Mouse (Mus musculus): Measurements from ENCODE around the gene Egfl8. TPM values are rescaled to one million over a fixed set of nuclear protein-coding genes. Genes with fewer than 3 reads are reported as not detected.

The Egfl8 gene
- polyA plus RNA-seq, 1 experiment from 2014 or later: 11.2 TPM

DNA sequence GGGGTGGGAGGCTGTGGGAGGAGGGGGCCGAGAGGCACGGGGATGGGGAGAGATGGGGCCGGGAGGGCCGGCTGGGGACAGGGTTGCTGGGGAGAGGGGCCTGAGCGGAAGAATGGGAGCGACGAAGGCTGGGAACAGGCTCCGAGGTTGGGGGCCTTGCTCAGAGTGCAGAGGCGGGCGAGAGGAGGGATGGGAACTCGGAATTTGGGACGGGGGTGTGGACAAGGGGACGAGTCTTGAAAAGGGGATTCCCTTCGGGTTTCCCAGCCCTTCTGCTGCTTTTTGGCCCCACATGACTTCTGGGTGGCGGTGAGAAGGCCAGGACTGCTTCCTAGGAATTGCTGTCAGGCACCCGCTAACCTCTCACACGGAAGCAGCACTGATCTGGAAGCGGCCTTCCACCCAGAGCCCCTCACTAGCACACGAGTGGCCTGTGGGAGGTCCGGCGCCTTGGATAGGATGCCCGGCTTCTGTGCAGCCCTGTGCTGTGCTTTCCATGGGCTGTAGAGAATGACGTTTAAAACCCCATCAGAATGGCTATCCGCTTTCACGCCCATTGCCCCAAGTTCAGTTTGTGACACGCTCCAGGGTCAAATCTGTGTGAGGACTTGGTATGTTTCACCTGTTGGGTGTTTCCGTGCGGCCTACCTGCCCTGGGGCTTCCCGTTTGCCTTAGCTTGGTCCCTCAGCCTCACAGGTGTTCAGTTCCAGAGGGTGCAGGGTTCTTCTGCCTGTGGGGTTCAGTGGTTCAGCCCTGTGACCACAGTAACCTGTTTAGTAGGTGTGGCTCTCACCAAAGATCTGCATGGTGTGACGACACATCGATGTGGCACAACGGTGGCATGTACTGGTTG lies 9.4 kb downstream of the Egfl8 start:
- Histone ChIP-seq H3K4me3 (replicated peaks) (peak overlapping the region; percentile 79), H3K4me2 (replicated peaks) (peak overlapping the region; percentile 76), H3K27me3 (no peaks in the 10 kb centered on the region), H3K27ac (replicated peaks) (peak overlapping the region; percentile 86), H3K36me3 (peaks cover 19% of the 10 kb centered on the region), H3K9ac (peak overlapping the region; percentile 85), H3K9me3 (replicated peaks) (no peaks in the 10 kb centered on the region), H3K4me1 (peaks cover 44% of the 10 kb centered on the region)
- WGBS: 12% methylated on average over 32 of the region's 32 CpGs
- no peak for ATAC-seq (ENCODE audit: insufficient number of reproducible peaks, low FRiP score, low TSS enrichment, low read depth)

DNA sequence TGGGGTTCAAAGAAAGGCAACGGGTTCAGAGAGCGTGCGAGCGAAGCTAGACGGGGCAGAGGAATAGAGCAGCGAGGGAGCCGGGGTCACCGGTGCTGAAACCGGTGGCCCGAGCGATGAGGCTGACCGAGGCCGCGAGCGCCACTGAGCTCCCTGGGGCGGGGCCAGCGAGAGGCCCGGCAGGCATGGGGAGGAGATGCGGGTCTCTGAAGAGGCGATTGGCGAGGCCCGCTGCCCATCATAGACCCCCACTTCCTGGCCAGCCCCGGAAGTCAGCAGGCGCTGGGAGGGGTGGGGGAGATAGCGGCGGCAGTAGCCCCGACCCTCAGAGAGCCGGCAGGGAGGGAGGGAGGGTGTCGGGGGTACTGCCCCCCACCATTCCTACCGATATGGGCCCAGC lies 10.2 kb downstream of the Egfl8 start:
- Histone ChIP-seq H3K36me3 (peaks cover 17% of the 10 kb centered on the region), H3K4me1 (peaks cover 44% of the 10 kb centered on the region), H3K27ac (replicated peaks) (peak overlapping the region; percentile 86), H3K9me3 (replicated peaks) (no peaks in the 10 kb centered on the region), H3K9ac (peak overlapping the region; percentile 85), H3K4me3 (replicated peaks) (peak overlapping the region; percentile 79), H3K27me3 (no peaks in the 10 kb centered on the region), H3K4me2 (replicated peaks) (peak overlapping the region; percentile 76)
- peak; percentile 52 for ATAC-seq (ENCODE audit: insufficient number of reproducible peaks, low FRiP score, low TSS enrichment, low read depth)
- WGBS: under 1% methylated on average over 30 of the region's 30 CpGs

DNA sequence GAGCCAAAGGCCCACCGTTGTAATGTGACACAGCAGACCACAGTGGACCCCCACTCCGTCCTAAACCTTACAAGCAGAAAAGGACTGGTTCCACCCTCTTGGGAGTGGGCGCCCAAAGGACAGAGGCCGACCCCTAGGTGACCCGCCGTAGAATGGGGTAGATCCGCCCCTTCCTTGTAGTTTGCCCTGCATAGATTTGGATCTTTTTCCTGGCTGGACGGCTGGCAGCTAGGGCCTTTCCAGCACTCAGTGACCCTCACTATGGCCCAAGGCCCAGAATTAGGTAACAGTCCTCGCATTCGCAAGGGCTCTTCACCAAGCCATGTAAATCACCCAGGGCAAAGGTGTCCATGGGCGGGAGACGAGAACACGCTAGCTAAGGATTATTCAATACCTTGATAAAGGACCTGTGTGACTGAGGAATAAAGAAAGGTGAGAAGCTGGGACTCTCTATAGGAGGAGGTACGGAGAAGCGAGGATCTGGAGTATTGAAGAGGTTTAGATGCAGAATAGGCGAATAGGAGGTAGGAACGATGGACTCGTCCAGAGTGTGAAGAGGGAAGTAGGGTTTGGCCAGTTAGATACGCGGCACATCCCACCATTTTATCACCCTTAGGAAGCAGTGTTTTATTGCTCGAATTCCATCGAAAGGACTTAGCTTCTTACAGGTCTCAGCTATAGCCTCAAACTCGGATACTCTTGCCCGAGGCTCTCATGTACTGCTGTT lies 11.1 kb downstream of the Egfl8 start:
- Histone ChIP-seq H3K4me1 (peaks cover 44% of the 10 kb centered on the region), H3K9ac (peak overlapping the region; percentile 85), H3K4me2 (replicated peaks) (peak overlapping the region; percentile 76), H3K36me3 (peaks cover 20% of the 10 kb centered on the region), H3K4me3 (replicated peaks) (peak overlapping the region; percentile 79), H3K27ac (replicated peaks) (peak overlapping the region; percentile 84), H3K9me3 (replicated peaks) (no peaks in the 10 kb centered on the region), H3K27me3 (no peaks in the 10 kb centered on the region)
- ATAC-seq (ENCODE audit: insufficient number of reproducible peaks, low FRiP score, low TSS enrichment, low read depth): no peak
- WGBS: 18% methylated on average over 24 of the region's 24 CpGs

DNA sequence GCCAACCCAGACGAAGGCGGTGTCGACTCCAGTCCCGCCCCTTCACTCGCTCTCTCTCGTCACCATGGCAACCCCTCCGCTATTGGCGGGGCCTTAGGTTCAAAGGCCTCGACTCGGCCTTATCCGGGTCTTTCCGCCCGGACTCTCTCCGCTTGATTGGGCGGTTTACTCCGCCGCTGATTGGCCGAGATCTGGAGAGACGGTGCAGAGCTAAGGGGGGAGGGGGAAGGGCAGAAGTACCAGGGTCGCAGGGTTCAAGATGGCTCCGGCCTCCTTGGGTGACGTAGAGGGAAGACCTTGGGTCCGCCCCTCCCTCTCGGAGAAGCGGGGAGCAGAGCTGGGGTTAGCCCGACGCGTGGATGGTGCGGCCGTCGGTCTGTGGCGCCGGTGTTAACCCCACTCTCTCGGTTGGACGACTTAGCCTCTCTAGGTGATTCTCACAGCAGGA lies 11.7 kb downstream of the Egfl8 start, which contains the start of gene Agpat1:
Gene Agpat1 (plus strand): TSS at position 202 of the 448 bp plus-strand sequence.
- Histone ChIP-seq H3K9me3 (replicated peaks) (no peaks in the 10 kb centered on the region), H3K36me3 (peaks cover 20% of the 10 kb centered on the region), H3K27ac (replicated peaks) (peak within 1 kb of the TSS; percentile 88), H3K4me1 (peaks cover 47% of the 10 kb centered on the region), H3K4me3 (replicated peaks) (peak within 1 kb of the TSS; percentile 79), H3K27me3 (no peaks in the 10 kb centered on the region), H3K9ac (peak within 1 kb of the TSS; percentile 85), H3K4me2 (replicated peaks) (peak within 1 kb of the TSS; percentile 86)
- WGBS: under 1% methylated on average over 35 of the region's 35 CpGs
- peak; percentile 90 for ATAC-seq (ENCODE audit: insufficient number of reproducible peaks, low FRiP score, low TSS enrichment, low read depth)

DNA sequence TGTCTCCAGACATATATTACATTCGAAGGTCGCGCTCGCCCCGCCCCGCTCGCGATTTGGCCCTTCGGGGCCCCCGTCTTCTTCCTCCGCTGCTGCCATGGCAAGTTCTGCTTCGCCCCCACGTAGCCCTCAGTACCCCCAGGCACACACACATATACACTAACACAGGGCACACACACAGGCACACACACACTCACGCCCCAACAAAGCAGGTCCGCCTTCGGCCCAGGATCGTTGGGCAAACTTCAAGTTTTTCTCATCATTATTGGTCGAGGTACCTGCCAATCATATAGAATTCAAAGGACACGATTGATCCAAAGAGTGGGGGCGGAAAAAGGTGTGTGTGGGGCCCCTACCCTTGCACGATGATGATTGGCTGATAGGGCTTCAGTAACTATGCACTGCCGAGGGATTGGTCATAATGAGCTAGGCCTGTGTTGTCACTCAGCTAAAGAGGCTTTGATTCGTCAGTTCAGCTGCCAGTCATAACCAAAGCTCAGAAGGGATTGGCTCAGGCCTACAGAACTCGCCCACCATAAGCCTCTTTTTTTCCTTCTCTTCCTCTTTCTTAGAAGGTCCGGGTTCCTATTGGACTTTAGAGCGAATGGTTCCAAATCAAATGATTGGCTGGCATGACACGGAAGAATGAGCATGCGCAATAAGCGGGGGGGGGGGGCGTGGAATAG lies 12.3 kb downstream of the Egfl8 start, which contains the start of gene Rnf5:
Gene Rnf5 (minus strand): TSS at position 316 of the 686 bp plus-strand sequence.
- peak; percentile 96 for ATAC-seq (ENCODE audit: insufficient number of reproducible peaks, low FRiP score, low TSS enrichment, low read depth)
- H3K4me3 ChIP-seq (replicated peaks): peak within 1 kb of the TSS; percentile 79
- H3K36me3 ChIP-seq: peaks cover 20% of the 10 kb centered on the region
- 0% methylated on average over 30 of the region's 30 CpGs for WGBS
- H3K4me2 ChIP-seq (replicated peaks): peak within 1 kb of the TSS; percentile 86
- no peaks in the 10 kb centered on the region for H3K9me3 ChIP-seq (replicated peaks)
- H3K27ac ChIP-seq (replicated peaks): peak within 1 kb of the TSS; percentile 88
- peak within 1 kb of the TSS; percentile 66 for H3K9ac ChIP-seq
- H3K4me1 ChIP-seq: peaks cover 48% of the 10 kb centered on the region
- no peaks in the 10 kb centered on the region for H3K27me3 ChIP-seq

- Histone ChIP-seq H3K4me3 (replicated peaks) (no peak overlapping the region; the same call in 1 of the 2 replicates), H3K9me3 (replicated peaks) (no peaks in the 10 kb centered on the region), H3K36me3 (peaks cover 20% of the 10 kb centered on the region), H3K27me3 (no peaks in the 10 kb centered on the region), H3K9ac (peak overlapping the region; percentile 6; the same call in 1 of the 2 replicates), H3K27ac (replicated peaks) (no peak overlapping the region), H3K4me1 (peaks cover 48% of the 10 kb centered on the region), H3K4me2 (replicated peaks) (peak overlapping the region; percentile 86; the same call in 1 of the 2 replicates)
- 84% methylated on average over 12 of the region's 12 CpGs for WGBS
- ATAC-seq (ENCODE audit: insufficient number of reproducible peaks, low FRiP score, low TSS enrichment, low read depth): no peak
Measured at GRCm38 (mm10) chr17:34601796-34602195, 14.0 kb downstream of the Egfl8 start.

DNA sequence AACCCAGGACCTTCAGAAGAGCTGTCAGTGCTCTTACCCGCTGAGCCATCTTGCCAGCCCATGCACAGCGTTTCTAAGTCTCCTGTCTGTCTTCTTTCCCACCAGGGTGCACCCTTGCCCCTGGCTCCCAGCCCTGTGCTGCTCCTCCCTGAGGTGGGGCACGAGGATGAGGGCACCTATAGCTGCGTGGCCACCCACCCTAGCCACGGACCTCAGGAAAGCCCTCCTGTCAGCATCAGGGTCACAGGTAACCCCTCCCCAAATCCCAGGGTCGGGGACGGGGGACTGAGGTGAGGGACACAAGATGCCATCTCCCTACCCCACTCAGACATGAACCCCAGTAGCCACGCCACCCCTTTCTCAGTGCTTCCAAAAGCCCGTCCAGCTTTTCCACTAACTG lies 15.9 kb downstream of the Egfl8 start:
- Histone ChIP-seq H3K27me3 (no peaks in the 10 kb centered on the region), H3K27ac (replicated peaks) (no peak overlapping the region), H3K4me3 (replicated peaks) (no peak overlapping the region), H3K36me3 (peaks cover 34% of the 10 kb centered on the region), H3K9ac (no peak overlapping the region), H3K4me2 (replicated peaks) (no peak overlapping the region), H3K9me3 (replicated peaks) (no peaks in the 10 kb centered on the region), H3K4me1 (peaks cover 52% of the 10 kb centered on the region)
- ATAC-seq (ENCODE audit: insufficient number of reproducible peaks, low FRiP score, low TSS enrichment, low read depth): no peak
- 78% methylated on average over 9 of the region's 9 CpGs for WGBS

GRCm38 (mm10) chr17:34597566-34598095 lies 18.1 kb downstream of the Egfl8 start, which contains the start of gene Ager:
TSS of gene Ager (plus strand) at chr17:34597862.
- Histone ChIP-seq H3K4me3 (replicated peaks) (no peak within 1 kb of the TSS), H3K4me2 (replicated peaks) (no peak within 1 kb of the TSS), H3K27me3 (no peaks in the 10 kb centered on the region), H3K4me1 (peaks cover 62% of the 10 kb centered on the region), H3K9me3 (replicated peaks) (no peaks in the 10 kb centered on the region), H3K36me3 (peaks cover 40% of the 10 kb centered on the region), H3K27ac (replicated peaks) (0 out of 2 replicates have a peak within 1 kb of the TSS, but pooled peaks have one; percentile 17), H3K9ac (no peak within 1 kb of the TSS)
- 14% methylated on average over 6 of the region's 6 CpGs for WGBS
- ATAC-seq (ENCODE audit: insufficient number of reproducible peaks, low FRiP score, low TSS enrichment, low read depth): no peak

DNA sequence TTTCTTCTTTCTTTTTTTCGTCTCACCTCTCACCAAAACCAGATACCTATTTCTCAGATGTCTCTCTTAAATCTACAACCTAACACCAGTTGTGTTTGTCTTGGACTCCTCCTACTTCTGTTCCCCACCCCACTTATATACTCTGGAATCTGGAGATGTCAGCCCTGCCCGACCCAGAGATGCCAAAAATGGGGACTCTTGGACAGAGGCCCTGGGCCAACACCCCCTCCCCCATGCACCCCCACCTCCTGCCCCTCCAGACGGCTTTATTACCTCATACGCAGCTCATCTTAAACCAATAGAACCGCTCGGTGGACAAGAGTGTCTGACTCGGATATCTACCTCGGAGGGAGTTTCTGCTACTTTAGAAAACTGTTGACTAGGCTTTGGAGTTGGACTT lies 19.7 kb downstream of the Egfl8 start:
- no peak overlapping the region for H3K4me3 ChIP-seq (replicated peaks)
- no peak overlapping the region for H3K4me2 ChIP-seq (replicated peaks)
- no peak overlapping the region for H3K9ac ChIP-seq
- H3K36me3 ChIP-seq: peaks cover 34% of the 10 kb centered on the region
- H3K4me1 ChIP-seq: peaks cover 59% of the 10 kb centered on the region
- H3K9me3 ChIP-seq (replicated peaks): no peaks in the 10 kb centered on the region
- H3K27ac ChIP-seq (replicated peaks): no peak overlapping the region
- WGBS: 63% methylated on average over 8 of the region's 8 CpGs
- ATAC-seq (ENCODE audit: insufficient number of reproducible peaks, low FRiP score, low TSS enrichment, low read depth): no peak
- H3K27me3 ChIP-seq: no peaks in the 10 kb centered on the region

- Histone ChIP-seq H3K36me3 (peaks cover 20% of the 10 kb centered on the region), H3K4me3 (replicated peaks) (peak overlapping the region; percentile 78), H3K4me1 (peaks cover 76% of the 10 kb centered on the region), H3K9me3 (replicated peaks) (no peaks in the 10 kb centered on the region), H3K27ac (replicated peaks) (peak overlapping the region; percentile 98), H3K27me3 (no peaks in the 10 kb centered on the region), H3K9ac (peak overlapping the region; percentile 93), H3K4me2 (replicated peaks) (peak overlapping the region; percentile 78)
- ATAC-seq (ENCODE audit: insufficient number of reproducible peaks, low FRiP score, low TSS enrichment, low read depth): no peak
- 40% methylated on average over 32 of the region's 34 CpGs for WGBS
Measured at GRCm38 (mm10) chr17:34593752-34594525, 21.8 kb downstream of the Egfl8 start.

All from embryonic facial prominence, embryonic 15.5 days (tissue).